Mouse (Mus musculus): ENCODE measurements around the gene Amd1. TPM values are rescaled to one million over a fixed set of nuclear protein-coding genes. Genes with fewer than 3 reads are reported as not detected.
"Not testable (repeated sequence)": the region's sequence is repeated elsewhere in the genome, so short reads cannot be mapped to it uniquely, and the experiment has no call there.

Amd1 gene
- total RNA-seq, 1 experiment, result 126 TPM

DNA sequence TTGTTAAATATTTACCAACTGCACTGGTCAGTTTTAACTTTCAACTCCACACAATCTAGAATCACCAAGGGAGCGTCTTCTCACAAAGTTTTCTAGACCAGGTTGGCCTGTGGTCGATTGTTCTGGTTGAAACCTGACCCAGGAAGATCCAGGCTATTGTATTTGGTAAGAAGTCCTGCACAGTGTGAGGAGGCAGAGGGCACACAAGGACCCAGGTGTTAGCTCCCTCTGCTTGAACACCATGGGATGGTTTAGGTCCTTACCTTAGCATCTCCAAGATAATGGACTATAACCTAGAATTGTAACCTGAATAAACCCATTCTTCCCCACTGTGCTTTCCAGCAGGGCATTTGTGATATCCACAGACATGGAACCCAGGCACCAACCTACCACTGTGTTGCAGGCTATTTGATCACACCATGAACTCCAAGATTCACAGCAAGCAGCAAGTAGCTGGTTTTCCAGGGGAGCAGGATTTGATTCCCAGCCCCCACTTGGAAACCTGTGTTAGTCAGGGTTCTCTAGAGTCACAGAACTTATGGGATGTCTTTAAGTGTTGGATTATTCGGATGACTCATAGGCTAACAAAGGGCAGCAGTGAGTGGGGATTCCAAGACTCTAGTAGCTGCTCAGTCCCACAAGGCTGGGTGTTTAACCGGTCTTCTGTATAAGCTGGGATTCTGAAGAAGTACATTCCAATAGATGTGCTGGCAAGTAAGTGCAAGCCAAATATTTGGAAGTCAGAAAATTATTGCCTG is 6.0 kb upstream of the Amd1 start:
- in situ Hi-C loops (cut with MboI; ENCODE audit: low sequenced_read_pairs in 2 of 2, unreplicated experiment in 2 of 2), result loop anchor here in 1 of 2 experiments (10.0 kb wide), 1 partner anchor 217 kb away; no protein-coding TSS in a partner anchor
- TF ChIP-seq MAFK (IDR thresholded peaks at IDR 0.05; ENCODE audit: insufficient read depth, low read depth, low read length) (no peak), HCFC1 (IDR thresholded peaks at IDR 0.05; ENCODE audit: borderline replicate concordance, insufficient read depth, low read length) (no peak), ZC3H11A (IDR thresholded peaks at IDR 0.05; ENCODE audit: borderline replicate concordance, low read depth, low read length) (no peak), CHD2 (IDR thresholded peaks at IDR 0.05; ENCODE audit: low read depth, low read length) (no peak), ZNF384 (IDR thresholded peaks at IDR 0.05; ENCODE audit: low read depth, low read length) (no peak)

DNA sequence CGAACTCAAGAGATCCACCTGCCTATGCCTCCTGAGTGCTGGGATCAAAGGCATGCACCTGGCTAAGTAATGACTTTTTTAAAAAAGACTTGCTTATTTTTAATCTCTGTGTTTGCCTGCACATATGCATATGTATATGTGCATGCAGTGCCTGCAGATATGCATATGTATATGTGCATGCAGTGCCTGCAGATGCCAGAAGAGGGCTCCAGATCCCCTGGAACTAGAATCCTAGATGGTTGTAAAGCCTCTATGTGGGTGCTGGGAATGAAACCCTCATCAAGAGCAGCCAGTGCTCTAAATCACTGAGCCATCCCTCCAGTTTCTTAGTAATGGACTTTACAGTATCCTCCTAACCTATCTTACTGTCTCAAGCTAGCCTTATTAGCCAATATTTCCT is 4.0 kb upstream of the Amd1 start:
- Histone ChIP-seq H3K9ac (ENCODE audit: insufficient read depth, low read depth, low read length, poor library complexity, severe bottlenecking) (no peak overlapping the region), H3K27ac (ENCODE audit: insufficient read depth, low read depth, low read length, poor library complexity, severe bottlenecking) (no peak overlapping the region), H3K9me3 (ENCODE audit: control insufficient read depth, insufficient read depth, low read depth, low read length) (no peaks in the 10 kb centered on the region), H3K4me3 (ENCODE audit: insufficient read depth in 1 of 2, low read depth in 1 of 2, low read length in 2 of 2, poor library complexity in 1 of 2, severe bottlenecking in 1 of 2) (no peak overlapping the region), H3K36me3 (ENCODE audit: control insufficient read depth, insufficient read depth, low read length, poor library complexity, severe bottlenecking) (no peaks in the 10 kb centered on the region), H3K4me1 (ENCODE audit: control insufficient read depth in 2 of 2, insufficient read depth in 2 of 2, low read length in 2 of 2, poor library complexity in 1 of 2) (peaks cover 2 to 4% of the 10 kb centered on the region in 2 experiments; a peak in 2 of 4 replicates)
- TF ChIP-seq HCFC1 (IDR thresholded peaks at IDR 0.05; ENCODE audit: borderline replicate concordance, insufficient read depth, low read length) (no peak), CHD2 (IDR thresholded peaks at IDR 0.05; ENCODE audit: low read depth, low read length) (no peak), MAFK (IDR thresholded peaks at IDR 0.05; ENCODE audit: insufficient read depth, low read depth, low read length) (no peak), ZNF384 (IDR thresholded peaks at IDR 0.05; ENCODE audit: low read depth, low read length) (no peak), ZC3H11A (IDR thresholded peaks at IDR 0.05; ENCODE audit: borderline replicate concordance, low read depth, low read length) (no peak)
- no peak for DNase-seq (ENCODE audit: low read depth, low spot score)
- in situ Hi-C loops (cut with MboI; ENCODE audit: low sequenced_read_pairs in 2 of 2, unreplicated experiment in 2 of 2), result loop anchor here in 1 of 2 experiments (10.0 kb wide), 1 partner anchor 219 kb away; no protein-coding TSS in a partner anchor

More for the DNA sequence above, 6.0 kb upstream of the Amd1 start:
- H3K9me3 ChIP-seq (ENCODE audit: control insufficient read depth, insufficient read depth, low read depth, low read length), result no peaks in the 10 kb centered on the region
- H3K36me3 ChIP-seq (ENCODE audit: control insufficient read depth, insufficient read depth, low read length, poor library complexity, severe bottlenecking), result no peaks in the 10 kb centered on the region
- H3K9ac ChIP-seq (ENCODE audit: insufficient read depth, low read depth, low read length, poor library complexity, severe bottlenecking), result no peak overlapping the region
- H3K4me1 ChIP-seq (ENCODE audit: control insufficient read depth in 2 of 2, insufficient read depth in 2 of 2, low read length in 2 of 2, poor library complexity in 1 of 2), result peaks cover 2% of the 10 kb centered on the region in 2 experiments; a peak in 2 of 4 replicates
- H3K27ac ChIP-seq (ENCODE audit: insufficient read depth, low read depth, low read length, poor library complexity, severe bottlenecking), result no peak overlapping the region
- no peak overlapping the region for H3K4me3 ChIP-seq (ENCODE audit: insufficient read depth in 1 of 2, low read depth in 1 of 2, low read length in 2 of 2, poor library complexity in 1 of 2, severe bottlenecking in 1 of 2)
- no peak for DNase-seq (ENCODE audit: low read depth, low spot score)

DNA sequence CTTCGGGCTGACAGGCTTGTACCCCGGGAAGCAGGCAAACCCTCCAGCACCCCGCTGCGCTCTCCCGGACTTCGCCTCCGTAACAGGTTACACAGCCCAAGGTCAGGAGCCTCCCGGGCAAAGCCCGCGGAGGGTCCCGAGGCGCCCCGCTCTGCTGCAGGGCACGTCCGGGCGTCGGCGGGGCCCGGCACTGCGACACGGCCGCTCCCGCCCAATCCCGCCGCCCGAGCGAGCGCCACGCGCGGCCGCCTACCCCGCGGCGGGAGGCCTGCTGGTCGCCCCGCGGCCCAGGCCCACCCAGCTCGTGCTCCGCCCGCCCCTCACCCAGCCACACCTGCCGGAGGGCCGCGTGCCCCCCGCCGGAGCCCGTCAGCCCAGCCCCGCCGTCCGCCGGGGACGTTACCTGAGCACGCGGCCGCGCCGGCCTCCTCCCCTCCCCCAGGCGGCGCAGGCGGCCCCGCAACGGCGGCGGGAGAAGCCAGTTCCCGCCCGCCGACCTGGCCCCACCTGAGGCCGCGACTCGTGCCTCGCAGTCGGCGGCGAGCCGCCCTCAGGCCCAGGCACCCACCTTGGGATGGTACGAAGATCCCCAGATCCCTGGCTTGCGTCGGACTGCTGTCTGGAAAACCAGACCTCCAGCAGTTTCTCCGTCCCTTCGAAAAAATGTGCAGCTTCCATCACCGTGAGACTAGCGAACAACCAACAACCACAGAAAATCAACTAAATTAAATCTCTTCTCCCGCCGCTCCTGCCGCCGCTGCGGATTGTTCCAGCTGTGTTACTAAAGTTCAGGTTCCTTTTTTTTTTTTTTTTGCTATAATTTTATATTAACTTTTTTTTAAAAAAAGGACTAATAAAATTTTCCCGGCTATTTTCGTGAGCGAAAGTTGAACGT is 558 bp downstream of the Amd1 start:
- in situ Hi-C loops (cut with MboI; ENCODE audit: low sequenced_read_pairs in 2 of 2, unreplicated experiment in 2 of 2), result loop anchor here in 1 of 2 experiments (10.0 kb wide), 1 partner anchor 223 kb away; no protein-coding TSS in a partner anchor
- DNase-seq (ENCODE audit: low read depth, low spot score), result not testable (repeated sequence)

DNA sequence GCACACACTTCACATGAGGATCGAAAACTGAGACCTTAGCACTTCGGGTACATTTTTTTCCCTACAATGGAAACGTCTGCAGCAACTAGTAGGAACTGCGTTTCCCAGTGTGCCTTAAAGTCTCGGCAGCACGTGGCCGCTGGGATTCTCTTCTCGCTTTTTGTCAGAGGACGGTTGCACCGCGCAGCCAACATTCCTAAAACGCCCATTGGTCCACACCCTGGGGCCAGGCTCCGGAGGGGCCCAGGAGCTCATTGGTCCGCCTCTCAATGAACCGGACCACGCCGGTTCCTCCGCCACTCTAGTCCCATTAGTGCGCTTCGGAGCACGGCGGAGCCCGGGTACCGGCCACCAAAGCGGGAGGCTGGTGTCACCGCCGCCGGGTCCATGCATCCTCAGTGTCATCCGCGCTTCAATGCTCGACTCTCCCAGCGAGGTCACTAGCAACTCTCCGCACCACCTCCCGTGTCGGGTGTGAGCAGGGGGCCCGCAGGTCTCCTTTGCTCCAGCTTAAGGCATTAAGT is 1.3 kb downstream of the Amd1 start:
- H3K9ac ChIP-seq (ENCODE audit: insufficient read depth, low read depth, low read length, poor library complexity, severe bottlenecking), result peak overlapping the region; percentile 86
- TF ChIP-seq MAFK (IDR thresholded peaks at IDR 0.05; ENCODE audit: insufficient read depth, low read depth, low read length) (no peak), ZC3H11A (IDR thresholded peaks at IDR 0.05; ENCODE audit: borderline replicate concordance, low read depth, low read length) (no peak), CHD2 (IDR thresholded peaks at IDR 0.05; ENCODE audit: low read depth, low read length) (peak; percentile 58; the same call in 1 of the 2 replicates), HCFC1 (IDR thresholded peaks at IDR 0.05; ENCODE audit: borderline replicate concordance, insufficient read depth, low read length) (peak; percentile 67; the same call in 1 of the 2 replicates)
- peak overlapping the region; percentile 85 for H3K27ac ChIP-seq (ENCODE audit: insufficient read depth, low read depth, low read length, poor library complexity, severe bottlenecking)
- peak; percentile 82 for DNase-seq (ENCODE audit: low read depth, low spot score)
- H3K9me3 ChIP-seq (ENCODE audit: control insufficient read depth, insufficient read depth, low read depth, low read length), result no peaks in the 10 kb centered on the region
- H3K36me3 ChIP-seq (ENCODE audit: control insufficient read depth, insufficient read depth, low read length, poor library complexity, severe bottlenecking), result no peaks in the 10 kb centered on the region; the same call in 1 of the 2 replicates
- H3K4me1 ChIP-seq (ENCODE audit: control insufficient read depth in 2 of 2, insufficient read depth in 2 of 2, low read length in 2 of 2, poor library complexity in 1 of 2), result peaks cover 4 to 13% of the 10 kb centered on the region in 2 experiments; a peak in 3 of 4 replicates
- in situ Hi-C loops (cut with MboI; ENCODE audit: low sequenced_read_pairs in 2 of 2, unreplicated experiment in 2 of 2), result loop anchor here in 1 of 2 experiments (10.0 kb wide), 1 partner anchor 224 kb away; no protein-coding TSS in a partner anchor
- H3K4me3 ChIP-seq (ENCODE audit: insufficient read depth in 1 of 2, low read depth in 1 of 2, low read length in 2 of 2, poor library complexity in 1 of 2, severe bottlenecking in 1 of 2), result peak overlapping the region; percentile 92 to 97

More for the DNA sequence above, 558 bp downstream of the Amd1 start:
- Histone ChIP-seq H3K27ac (ENCODE audit: insufficient read depth, low read depth, low read length, poor library complexity, severe bottlenecking) (peak overlapping the region; percentile 85), H3K4me1 (ENCODE audit: control insufficient read depth in 2 of 2, insufficient read depth in 2 of 2, low read length in 2 of 2, poor library complexity in 1 of 2) (peaks cover 4 to 12% of the 10 kb centered on the region in 2 experiments; a peak in 3 of 4 replicates), H3K4me3 (ENCODE audit: insufficient read depth in 1 of 2, low read depth in 1 of 2, low read length in 2 of 2, poor library complexity in 1 of 2, severe bottlenecking in 1 of 2) (peak overlapping the region; percentile 93 to 99), H3K9ac (ENCODE audit: insufficient read depth, low read depth, low read length, poor library complexity, severe bottlenecking) (peak overlapping the region; percentile 86)
- not testable (repeated sequence) for H3K9me3 ChIP-seq (ENCODE audit: control insufficient read depth, insufficient read depth, low read depth, low read length); H3K36me3 ChIP-seq (ENCODE audit: control insufficient read depth, insufficient read depth, low read length, poor library complexity, severe bottlenecking)

All from ES-E14 (cell line).